In the genomic region with DNA sequence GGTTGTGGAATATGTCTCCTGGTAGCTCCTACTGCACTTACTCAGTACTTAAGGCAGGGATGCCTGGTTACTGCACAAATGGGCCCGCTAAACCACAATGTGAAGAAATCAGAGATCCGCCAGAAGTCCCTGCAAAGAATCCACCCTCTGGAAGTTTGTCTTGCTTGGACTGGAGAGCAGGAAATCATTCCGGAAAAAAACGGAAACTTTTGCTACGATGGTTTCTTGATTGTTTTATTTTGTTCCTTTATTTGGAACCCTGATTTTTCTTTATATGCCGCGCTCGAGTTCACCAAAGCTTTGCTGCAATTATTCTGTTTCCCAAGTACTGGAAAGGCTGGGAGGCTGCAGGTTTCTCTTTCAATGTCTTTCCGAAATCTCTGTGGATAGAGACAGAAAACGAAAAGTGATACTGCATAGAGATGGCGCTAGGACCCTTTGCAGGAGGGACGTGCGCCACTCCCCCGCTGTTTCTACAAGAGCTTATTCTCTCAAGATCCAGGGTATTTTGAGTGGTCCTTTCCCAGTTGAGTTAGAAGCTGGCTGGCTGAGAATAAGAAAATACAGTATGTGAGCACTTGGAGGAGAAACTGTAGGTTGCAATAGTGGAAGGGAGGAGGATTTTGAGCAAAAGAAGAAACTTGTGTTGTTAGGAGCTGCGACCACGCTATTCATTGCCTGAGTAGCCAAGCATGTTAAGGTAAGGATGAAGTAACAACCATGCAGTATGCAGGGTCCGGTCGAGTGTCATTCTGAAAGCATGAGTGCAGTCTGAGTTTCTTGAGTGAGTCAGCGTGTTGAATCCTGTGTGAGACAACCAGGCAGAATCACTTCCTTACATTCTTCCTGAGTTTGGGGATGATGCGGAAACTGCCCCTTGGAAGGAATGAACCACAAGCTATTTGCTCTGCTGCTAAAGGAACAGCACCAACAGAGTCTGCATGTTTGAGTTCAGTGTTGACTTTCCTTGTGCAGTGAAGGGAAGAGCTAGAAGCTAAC, we compare ENCODE assay signal across 8 mouse cellular contexts. TPM values are rescaled to one million over a fixed set of nuclear protein-coding genes. Genes with fewer than 3 reads are reported as not detected.
DNase-seq lines count a peak whose midpoint lies in the region; ATAC-seq and TF ChIP-seq lines count a peak whose summit lies in the region.

No protein-coding gene starts in this region.

- TF ChIP-seq CTCF in heart, postnatal 0 days (IDR thresholded peaks at IDR 0.05; ENCODE audit: low read depth), result no peak

- H3K9me3 ChIP-seq in heart, postnatal 0 days (replicated peaks; ENCODE audit: control insufficient read depth, low read length), result no peaks in the 10 kb centered on the region
- no peaks in the 10 kb centered on the region for H3K9me3 ChIP-seq in embryonic facial prominence, embryonic 14.5 days (ENCODE audit: control insufficient read depth, low read length)
- no peaks in the 10 kb centered on the region for H3K9me3 ChIP-seq in intestine, embryonic 16.5 days (ENCODE audit: control insufficient read depth, low read length)
- H3K9me3 ChIP-seq in midbrain, embryonic 14.5 days (ENCODE audit: control insufficient read depth, low read length), result no peaks in the 10 kb centered on the region

- H3K4me2 ChIP-seq in heart, postnatal 0 days (ENCODE audit: low read depth, low read length), result peak overlapping the region; percentile 86
- H3K4me2 ChIP-seq in embryonic facial prominence, embryonic 14.5 days (ENCODE audit: low read depth, low read length), result peak overlapping the region; percentile 99
- H3K4me2 ChIP-seq in intestine, embryonic 16.5 days (ENCODE audit: low read depth, low read length), result peak overlapping the region; percentile 82
- H3K4me2 ChIP-seq in midbrain, embryonic 14.5 days (ENCODE audit: low read length), result peak overlapping the region; percentile 92

- no peak overlapping the region for H3K9ac ChIP-seq in heart, postnatal 0 days (replicated peaks; ENCODE audit: low read depth, low read length)
- H3K9ac ChIP-seq in embryonic facial prominence, embryonic 14.5 days (ENCODE audit: low read depth, low read length), result no peak overlapping the region
- no peak overlapping the region for H3K9ac ChIP-seq in intestine, embryonic 16.5 days (ENCODE audit: low read depth, low read length)
- H3K9ac ChIP-seq in midbrain, embryonic 14.5 days (replicated peaks; ENCODE audit: low read length), result 0 out of 2 replicates have a peak overlapping the region, but pooled peaks have one; percentile 7

- no peak overlapping the region for H3K27ac ChIP-seq in heart, postnatal 0 days (ENCODE audit: low read depth)
- no peak overlapping the region for H3K27ac ChIP-seq in embryonic facial prominence, embryonic 14.5 days (replicated peaks; ENCODE audit: low read depth, low read length)
- H3K27ac ChIP-seq in intestine, embryonic 16.5 days (ENCODE audit: low read length), result no peak overlapping the region
- H3K27ac ChIP-seq in midbrain, embryonic 14.5 days (replicated peaks; ENCODE audit: low read depth, low read length), result no peak overlapping the region

- no peaks in the 10 kb centered on the region for H3K36me3 ChIP-seq in heart, postnatal 0 days (replicated peaks; ENCODE audit: control insufficient read depth, insufficient read depth, low read length)
- no peaks in the 10 kb centered on the region for H3K36me3 ChIP-seq in embryonic facial prominence, embryonic 14.5 days (ENCODE audit: control insufficient read depth, insufficient read depth, low read length)
- no peaks in the 10 kb centered on the region for H3K36me3 ChIP-seq in intestine, embryonic 16.5 days (ENCODE audit: control insufficient read depth, insufficient read depth, low read length)
- H3K36me3 ChIP-seq in midbrain, embryonic 14.5 days (ENCODE audit: control insufficient read depth, insufficient read depth, low read length), result no peaks in the 10 kb centered on the region

- peak overlapping the region; percentile 52 for H3K4me3 ChIP-seq in heart, postnatal 0 days (ENCODE audit: low read depth, low read length)
- H3K4me3 ChIP-seq in embryonic facial prominence, embryonic 14.5 days (ENCODE audit: low read depth, low read length), result peak overlapping the region; percentile 57
- peak overlapping the region; percentile 56 for H3K4me3 ChIP-seq in intestine, embryonic 16.5 days (ENCODE audit: low read length)
- H3K4me3 ChIP-seq in midbrain, embryonic 14.5 days (replicated peaks; ENCODE audit: low read depth, low read length), result peak overlapping the region; percentile 63

- peaks cover 56% of the 10 kb centered on the region for H3K27me3 ChIP-seq in heart, postnatal 0 days (ENCODE audit: control insufficient read depth, insufficient read depth, low read length)
- H3K27me3 ChIP-seq in embryonic facial prominence, embryonic 14.5 days (replicated peaks; ENCODE audit: control insufficient read depth, insufficient read depth, low read length), result peaks cover 59% of the 10 kb centered on the region
- peaks cover 44% of the 10 kb centered on the region for H3K27me3 ChIP-seq in intestine, embryonic 16.5 days (replicated peaks; ENCODE audit: control insufficient read depth, insufficient read depth, low read length)
- H3K27me3 ChIP-seq in midbrain, embryonic 14.5 days (ENCODE audit: control insufficient read depth, insufficient read depth, low read length), result peaks cover 32% of the 10 kb centered on the region

- WGBS in heart, postnatal 0 days, result 10% methylated on average over 20 of the region's 20 CpGs
- 7% methylated on average over 20 of the region's 20 CpGs for WGBS in embryonic facial prominence, embryonic 14.5 days
- 11% methylated on average over 20 of the region's 20 CpGs for WGBS in intestine, embryonic 16.5 days
- WGBS in midbrain, embryonic 14.5 days, result 5% methylated on average over 20 of the region's 20 CpGs

- intact Hi-C loops in heart, postnatal 25 days (cut with DNase I), result no loop called here

- ATAC-seq in heart, postnatal 0 days (ENCODE audit: insufficient read depth, low read depth), result no peak
- no peak for ATAC-seq in embryonic facial prominence, embryonic 14.5 days (ENCODE audit: low read depth)
- ATAC-seq in intestine, embryonic 16.5 days, result no peak
- no peak for ATAC-seq in midbrain, embryonic 14.5 days (ENCODE audit: low FRiP score, low TSS enrichment)

- no peaks in the 10 kb centered on the region for H3K4me1 ChIP-seq in heart, postnatal 0 days (ENCODE audit: control insufficient read depth, insufficient read depth)
- 0 out of 2 replicates have a peak, but pooled peaks cover 3% of the 10 kb centered on the region for H3K4me1 ChIP-seq in embryonic facial prominence, embryonic 14.5 days (ENCODE audit: control insufficient read depth, insufficient read depth, low read length)
- H3K4me1 ChIP-seq in intestine, embryonic 16.5 days (ENCODE audit: control insufficient read depth, insufficient read depth, low read length), result peaks cover 14% of the 10 kb centered on the region
- peaks cover 21% of the 10 kb centered on the region for H3K4me1 ChIP-seq in midbrain, embryonic 14.5 days (ENCODE audit: control insufficient read depth, insufficient read depth, low read length)

- DNase-seq in heart, postnatal 0 days (ENCODE audit: low spot score), result no peak
- no peak for DNase-seq in heart, postnatal 25 days (ENCODE audit: low spot score)
- peak; percentile 29 for DNase-seq in embryonic facial prominence, embryonic 14.5 days (ENCODE audit: low spot score)
- peak; percentile 67 for DNase-seq in midbrain, embryonic 14.5 days
- no peak for DNase-seq in adrenal gland, adult 8-10 months
- no peak for DNase-seq in urinary bladder, postnatal 4 days (ENCODE audit: low spot score in 2 of 2)
- no peak for DNase-seq in gastrocnemius, postnatal 25 days

- no peak for TF ChIP-seq EP300 in heart, postnatal 0 days (IDR thresholded peaks at IDR 0.05; ENCODE audit: low read depth)

RNA-seq across cellular contexts. Expression of a gene that starts 1.2 kb away (rescaled TPM):
- total RNA-seq in heart, postnatal 0 days (2014; rRNA removed; ENCODE audit: low replicate concordance), result not detected in 2 replicates
- 0.04 and 0.12 TPM in 2 replicates for polyA plus RNA-seq in heart, postnatal 0 days (2015; fragmentation: Nextera tagmentation; extraction: Ambion mirVana)
- not detected for total RNA-seq in heart, postnatal 25 days (2021)
- 4.6 and 6.5 TPM in 2 replicates for polyA plus RNA-seq in embryonic facial prominence, embryonic 14.5 days (2014; fragmentation: Nextera tagmentation; extraction: Ambion mirVana)
- 0.65 and 0.80 TPM in 2 replicates for polyA plus RNA-seq in intestine, embryonic 16.5 days (2015; fragmentation: Nextera tagmentation; extraction: Ambion mirVana)
- 38.5 and 45.8 TPM in 2 replicates for polyA plus RNA-seq in midbrain, embryonic 14.5 days (2014; fragmentation: Nextera tagmentation; extraction: Ambion mirVana)
- total RNA-seq in adrenal gland, adult 8-10 months (2022), result under 1 TPM in 1 of 4 experiments, not detected in 3; 0.24 TPM
- total RNA-seq in gastrocnemius, postnatal 25 days (2021), result not detected

Comparison
In these comparisons a context has a peak if more than half of its experiments do, and no peak if none do; other contexts are left out.
1. DNase-seq: peak in embryonic facial prominence, embryonic 14.5 days (single experiment) and midbrain, embryonic 14.5 days (single experiment); none in heart, postnatal 0 days (single experiment), heart, postnatal 25 days (single experiment), adrenal gland, adult 8-10 months (single experiment), urinary bladder, postnatal 4 days (0 of 2) and gastrocnemius, postnatal 25 days (single experiment).
2. Peak in every context shown above with its lines, with median percentiles within 50 percentile points of each other: H3K4me2 ChIP-seq and H3K4me3 ChIP-seq.